Mouse (Mus musculus) bone marrow macrophage, adult 2 months (primary cell): ENCODE measurements around the gene Wars.

ENCODE experiments used
- CTCF ChIP-seq: IDR thresholded peaks from 2 replicates; pipeline ENCODE4 v1.5.1; 2012; ENCODE audit warnings: low read depth, mild to moderate bottlenecking, low read length, moderate library complexity
- POLR2A ChIP-seq: IDR thresholded peaks from 2 replicates; pipeline ENCODE4 v1.6.1; 2012; ENCODE audit warnings: mild to moderate bottlenecking, low read depth, low read length, borderline replicate concordance

DNA sequence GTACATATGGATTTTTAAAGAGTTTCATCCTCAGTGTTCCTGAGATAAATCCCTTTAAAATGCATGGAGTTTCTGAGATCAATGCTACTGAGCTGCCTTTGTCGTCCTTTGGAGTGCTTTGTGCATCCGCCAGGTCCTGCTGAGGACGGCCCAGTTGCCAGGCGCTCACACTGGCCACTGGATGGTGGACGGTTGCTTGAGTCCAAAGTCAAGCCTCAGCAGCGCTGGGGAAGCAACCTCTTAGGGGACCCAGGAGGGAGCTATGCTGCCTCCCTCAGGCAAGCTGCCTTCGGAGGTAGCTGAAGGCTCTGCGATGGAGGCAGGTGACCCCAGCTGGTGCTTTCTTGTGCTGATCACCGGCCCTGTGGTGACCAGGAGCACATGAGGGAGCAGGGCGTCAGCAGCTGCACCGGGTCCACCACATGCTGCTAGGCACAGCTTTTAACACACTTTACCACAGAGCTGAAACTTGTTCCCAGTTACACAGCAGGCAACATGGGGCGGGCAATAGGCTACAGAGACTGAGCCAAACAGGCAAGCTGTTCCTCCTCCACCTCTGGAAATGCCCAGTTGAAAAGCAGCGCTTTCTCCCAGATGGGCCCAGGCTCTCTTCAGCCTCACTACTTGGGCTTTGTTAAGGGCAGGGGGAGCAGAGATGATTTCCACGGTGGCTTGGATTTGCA is 11.8 kb upstream of the Wars start:
- no peak for TF ChIP-seq POLR2A
- no peak for TF ChIP-seq CTCF
